Mouse (Mus musculus) MEL (cell line): ENCODE data around the gene Bpifc. TPM values are rescaled to one million over a fixed set of nuclear protein-coding genes. Genes with fewer than 3 reads are reported as not detected.

Source experiments
- DNase-seq: peaks from one replicate; pipeline ENCODE4 v3.0.0; 2011; ENCODE audit warnings: low read depth, low spot score
- H3K27ac ChIP-seq: 2 replicates; pipeline ENCODE4 v1.5.1; 2012; ENCODE audit warnings: low read depth, mild to moderate bottlenecking, control low read depth, low read length, moderate library complexity; ENCODE audit not compliant: control insufficient read depth
- H3K27me3 ChIP-seq, 2 experiments: fragments of 150-350 bp in 1 of 2; sonication (generic) in 1 of 2; 2 replicates each; pipeline ENCODE4 v1.6.1; 2012; ENCODE audit warnings: low read length in 2 of 2, mild to moderate bottlenecking in 2 of 2, improper control_type of control experiment in 1 of 2, moderate library complexity in 1 of 2; ENCODE audit not compliant: insufficient read depth in 2 of 2, control insufficient read depth in 1 of 2
- H3K36me3 ChIP-seq, 2 experiments: 2 replicates each; pipeline ENCODE4 v1.6.1; 2012 to 2014; ENCODE audit warnings: low read length in 2 of 2, improper control_type of control experiment in 1 of 2, inconsistent platforms in 1 of 2, mild to moderate bottlenecking in 1 of 2; ENCODE audit not compliant: insufficient read depth in 2 of 2, control insufficient read depth in 1 of 2
- H3K4me1 ChIP-seq, 2 experiments: fragments of 150-350 bp in 1 of 2; sonication (generic) in 1 of 2; 2 replicates each; pipeline ENCODE4 v1.6.1; 2012; ENCODE audit warnings: low read length in 2 of 2, improper control_type of control experiment in 1 of 2, mild to moderate bottlenecking in 1 of 2; ENCODE audit not compliant: insufficient read depth in 2 of 2, control insufficient read depth in 1 of 2
- H3K4me3 ChIP-seq, 2 experiments: fragments of 150-350 bp in 1 of 2; sonication (generic) in 1 of 2; 2 replicates each; pipeline ENCODE4 v1.5.1; 2012; ENCODE audit warnings: low read depth in 2 of 2, low read length in 2 of 2, mild to moderate bottlenecking in 2 of 2, moderate library complexity in 2 of 2, control low read depth in 1 of 2, improper control_type of control experiment in 1 of 2; ENCODE audit not compliant: control insufficient read depth in 1 of 2, insufficient read depth in 1 of 2
- H3K79me2 ChIP-seq: 2 replicates; pipeline ENCODE4 v1.6.1; 2012; ENCODE audit warnings: mild to moderate bottlenecking, low read length, moderate library complexity; ENCODE audit not compliant: control insufficient read depth, poor library complexity, insufficient read depth
- H3K9ac ChIP-seq: 2 replicates; pipeline ENCODE4 v1.6.1; 2012; ENCODE audit warnings: low read depth, mild to moderate bottlenecking, control low read depth, low read length, moderate library complexity; ENCODE audit not compliant: control insufficient read depth, poor library complexity, severe bottlenecking
- H3K9me3 ChIP-seq: fragments of 150-350 bp; sonication (generic); replicated peaks from 2 replicates; pipeline ENCODE4 v1.6.1; 2012; ENCODE audit warnings: mild to moderate bottlenecking, low read length, improper control_type of control experiment, moderate library complexity; ENCODE audit not compliant: insufficient read depth
- BHLHE40 ChIP-seq: IDR thresholded peaks from 2 replicates; pipeline ENCODE4 v1.6.1; 2012; ENCODE audit warnings: low read depth, mild to moderate bottlenecking, inconsistent platforms, low read length, improper control_type of control experiment, borderline replicate concordance
- CHD1 ChIP-seq: IDR thresholded peaks from 2 replicates; pipeline ENCODE4 v1.6.1; 2012; ENCODE audit warnings: low read depth, mild to moderate bottlenecking, inconsistent platforms, low read length, improper control_type of control experiment
- CHD2 ChIP-seq: IDR thresholded peaks from 2 replicates; pipeline ENCODE4 v1.6.1; 2011; ENCODE audit warnings: low read length, improper control_type of control experiment
- CTCF ChIP-seq, 3 experiments: IDR thresholded peaks in 2 of 3; conservative IDR thresholded peaks in 1 of 3; 2 replicates each; pipeline ENCODE4 v1.5.1; 2011 to 2012; ENCODE audit warnings: low read length in 3 of 3, low read depth in 2 of 3, mild to moderate bottlenecking in 2 of 3, improper control_type of control experiment in 1 of 3, inconsistent platforms in 1 of 3, mixed read lengths in 1 of 3, moderate library complexity in 1 of 3; ENCODE audit not compliant: control insufficient read depth in 1 of 3, insufficient read depth in 1 of 3, poor library complexity in 1 of 3, severe bottlenecking in 1 of 3
- E2F4 ChIP-seq: IDR thresholded peaks from 2 replicates; pipeline ENCODE4 v1.6.1; 2011; ENCODE audit warnings: low read depth, low read length, improper control_type of control experiment, borderline replicate concordance
- ELF1 ChIP-seq: IDR thresholded peaks from 2 replicates; pipeline ENCODE4 v1.6.1; 2014; ENCODE audit warnings: low read depth, mild to moderate bottlenecking, inconsistent platforms, low read length, improper control_type of control experiment, moderate library complexity
- EP300 ChIP-seq, 2 experiments: IDR thresholded peaks; 2 replicates each; pipeline ENCODE4 v1.6.1; 2011; ENCODE audit warnings: improper control_type of control experiment in 2 of 2, low read length in 2 of 2, low read depth in 1 of 2, mild to moderate bottlenecking in 1 of 2
- HCFC1 ChIP-seq: IDR thresholded peaks from 2 replicates; pipeline ENCODE4 v1.6.1; 2012; ENCODE audit warnings: low read depth, mild to moderate bottlenecking, inconsistent platforms, low read length, improper control_type of control experiment, moderate library complexity
- MAX ChIP-seq: IDR thresholded peaks from 2 replicates; pipeline ENCODE4 v1.6.1; 2011; ENCODE audit warnings: low read length, improper control_type of control experiment
- MYC ChIP-seq: IDR thresholded peaks from 2 replicates; pipeline ENCODE4 v1.6.1; 2011; ENCODE audit warnings: low read depth, mild to moderate bottlenecking, low read length, improper control_type of control experiment, moderate library complexity
- SMC3 ChIP-seq: IDR thresholded peaks from 2 replicates; pipeline ENCODE4 v1.6.1; 2011; ENCODE audit warnings: low read depth, low read length, improper control_type of control experiment
- TBP ChIP-seq: IDR thresholded peaks from 2 replicates; pipeline ENCODE4 v1.8.0; 2011; ENCODE audit warnings: low read depth, low read length, improper control_type of control experiment
- UBTF ChIP-seq: IDR thresholded peaks from 2 replicates; pipeline ENCODE4 v1.6.1; 2012; ENCODE audit warnings: low read depth, mild to moderate bottlenecking, inconsistent platforms, low read length, improper control_type of control experiment, moderate library complexity, borderline replicate concordance; ENCODE audit not compliant: insufficient read depth
- USF1 ChIP-seq: IDR thresholded peaks from 2 replicates; pipeline ENCODE4 v1.6.1; 2014; ENCODE audit warnings: low read depth, mild to moderate bottlenecking, inconsistent platforms, low read length, improper control_type of control experiment, moderate library complexity
- ZC3H11A ChIP-seq: IDR thresholded peaks from 2 replicates; pipeline ENCODE4 v1.6.1; 2012; ENCODE audit warnings: low read depth, mild to moderate bottlenecking, inconsistent platforms, low read length, improper control_type of control experiment
- ZNF384 ChIP-seq: IDR thresholded peaks from 2 replicates; pipeline ENCODE4 v1.6.1; 2012; ENCODE audit warnings: low read depth, mild to moderate bottlenecking, inconsistent platforms, low read length, improper control_type of control experiment
- polyA plus RNA-seq, 2 experiments: library from polyadenylated mRNA; stranded (reverse) in 1 of 2; unstranded in 1 of 2; fragments of >175 nt in 1 of 2; fragments of >200 nt in 1 of 2; gene quantifications; 2 replicates each; pipeline versions ENCODE4 v1.2.1 to v1.2.4; 2012; ENCODE audit warnings: low replicate concordance in 2 of 2, low read depth in 1 of 2; ENCODE audit not compliant: insufficient read length in 2 of 2, insufficient read depth in 1 of 2, missing spikeins in 1 of 2
- total RNA-seq: library from RNA; depleted of rRNA; stranded (reverse); fragments of 300-350 nt; gene quantifications from 2 replicates; pipeline ENCODE4 v1.2.3, GENCODE M21; 2012

The Bpifc gene
- total and polyA plus RNA-seq, 3 experiments: 0.03 TPM; not detected in 2

DNA sequence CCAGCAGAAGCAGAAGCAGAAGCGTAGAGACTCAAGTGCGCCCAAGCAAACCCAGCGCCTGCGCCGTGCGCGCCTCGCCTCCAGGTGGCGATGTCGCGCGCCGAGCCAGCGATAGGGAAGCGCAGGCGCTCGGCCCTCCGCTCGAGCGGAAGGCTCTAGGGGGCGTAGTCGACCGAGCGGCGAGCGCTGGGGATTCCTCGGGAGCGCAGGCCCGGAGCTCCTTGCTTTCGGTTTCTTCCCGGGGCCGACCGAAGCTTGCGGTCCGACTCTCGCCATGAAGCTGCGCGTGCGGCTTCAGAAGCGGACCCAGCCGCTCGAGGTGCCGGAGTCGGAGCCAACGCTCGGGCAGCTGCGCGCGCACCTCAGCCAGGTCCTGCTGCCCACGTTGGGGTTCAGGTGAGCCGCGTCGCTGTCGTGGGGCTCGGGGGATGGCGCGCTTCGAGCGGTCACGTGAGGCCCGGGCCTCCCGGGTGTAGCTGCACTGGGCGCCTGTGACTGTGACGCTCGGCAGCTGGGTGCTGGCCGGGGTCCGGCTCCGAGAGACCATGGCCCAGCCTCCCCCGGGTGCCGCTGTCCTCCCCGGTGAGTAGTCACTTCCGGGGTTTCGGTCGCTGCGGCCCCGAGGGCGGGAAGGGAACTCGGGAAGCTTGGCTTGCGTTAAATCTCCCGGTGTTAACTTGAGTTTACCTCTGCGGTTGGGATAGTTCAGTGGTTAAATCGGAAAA lies 10.2 kb upstream of the Bpifc start, which contains the start of gene Fbxo7 (continued):
- TF ChIP-seq MYC (peak; percentile 63; the same call in 1 of the 2 replicates), ELF1 (peak; percentile 87), E2F4 (peak; percentile 79; the same call in 1 of the 2 replicates), USF1 (peak; percentile 91), UBTF (peak; percentile 35; the same call in 1 of the 2 replicates)

DNA sequence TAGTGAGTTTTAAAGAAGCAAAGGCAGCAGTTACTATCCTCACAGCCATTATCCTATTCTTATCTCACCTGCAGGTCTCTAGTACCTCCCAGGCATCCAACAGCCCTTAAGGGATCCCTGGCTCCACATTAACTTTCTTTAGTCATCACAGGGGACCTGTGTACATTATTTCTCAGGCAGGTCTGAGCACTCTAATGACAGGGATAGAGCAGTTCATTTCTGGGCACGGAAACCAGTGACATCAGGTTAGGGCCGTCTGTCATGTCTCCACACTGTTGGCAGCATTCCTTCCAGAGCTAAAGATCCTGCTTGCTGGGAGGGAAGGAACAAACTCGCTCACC lies 9.7 kb upstream of the Bpifc start:
- Histone ChIP-seq H3K79me2 (peaks cover 25% of the 10 kb centered on the region), H3K27me3 (no peaks in the 10 kb centered on the region; a peak in 2 of 4 replicates), H3K36me3 (peaks cover 2 to 28% of the 10 kb centered on the region in 2 experiments; a peak in 3 of 4 replicates), H3K27ac (no peak overlapping the region)
- TF ChIP-seq CHD1 (no peak), ZC3H11A (no peak), SMC3 (no peak), TBP (no peak), EP300 (IDR thresholded peaks at IDR 0.05; ENCODE audit: low read depth in 1 of 2, low read length in 2 of 2) (no peak), MYC (no peak), MAX (no peak), HCFC1 (no peak), CTCF (IDR thresholded peaks at IDR 0.05 in 2 of 3, conservative IDR thresholded peaks at IDR 0.05 in 1 of 3; ENCODE audit: control insufficient read depth in 1 of 3, insufficient read depth in 1 of 3, low read depth in 2 of 3, low read length in 3 of 3, poor library complexity in 1 of 3, severe bottlenecking in 1 of 3) (no peak)
- TF ChIP-seq, all 39 proteins: peak for 0
- DNase-seq: no peak
- Histone ChIP-seq H3K9ac (peak overlapping the region; percentile 71), H3K4me3 (peak overlapping the region; percentile 36 to 100), H3K4me1 (peaks cover 7 to 14% of the 10 kb centered on the region in 2 experiments), H3K9me3 (no peaks in the 10 kb centered on the region)

DNA sequence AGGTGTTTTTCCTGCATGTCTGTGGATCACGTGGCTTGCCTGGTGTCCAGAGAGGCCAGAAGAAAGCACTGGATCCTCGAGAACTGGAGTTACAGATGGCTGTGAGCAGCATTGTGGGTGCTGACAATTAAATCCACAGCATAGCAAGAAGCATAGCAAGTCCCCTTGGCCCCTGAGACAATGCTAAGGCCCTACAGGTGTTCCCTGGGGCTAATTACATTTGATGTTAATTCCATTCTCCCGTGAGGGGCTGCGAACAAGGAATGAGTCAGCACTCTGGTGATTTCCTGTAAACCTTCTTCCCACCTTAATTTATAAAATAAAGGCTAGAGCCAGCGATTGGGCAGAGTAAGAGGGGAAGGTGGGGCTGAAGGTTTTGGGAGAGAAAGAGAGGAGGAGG lies 7.1 kb upstream of the Bpifc start:
- DNase-seq: no peak
- Histone ChIP-seq H3K27ac (no peak overlapping the region), H3K4me1 (peaks cover 3 to 9% of the 10 kb centered on the region in 2 experiments; a peak in 2 of 4 replicates), H3K27me3 (peaks cover 0 to 5% of the 10 kb centered on the region in 2 experiments; a peak in 3 of 4 replicates), H3K9me3 (no peaks in the 10 kb centered on the region), H3K79me2 (peaks cover 17% of the 10 kb centered on the region), H3K36me3 (peaks cover 0 to 13% of the 10 kb centered on the region in 2 experiments; a peak in 2 of 4 replicates)
- TF ChIP-seq BHLHE40: no peak
- TF ChIP-seq E2F4: no peak
- no peak for TF ChIP-seq CHD2
- no peak for TF ChIP-seq ZNF384
- TF ChIP-seq EP300 (IDR thresholded peaks at IDR 0.05; ENCODE audit: low read depth in 1 of 2, low read length in 2 of 2): no peak
- TF ChIP-seq, all 39 proteins: peak for 0
- Histone ChIP-seq H3K4me3 (no peak overlapping the region), H3K9ac (no peak overlapping the region)
